ENCODE assay signal across 19 mouse cellular contexts in genomic region chr2:48665103-48665502, GRCm38 (mm10).
"Had no signal": no experiment of that assay in that cellular context is flagged by ENCODE, and none has a peak within 500 bp of the region (broad histone marks: within the 10 kb centered on the region; RNA-seq: fewer than 3 reads in every experiment).

No protein-coding gene starts in this region.

- H3K4me3 ChIP-seq: limb, embryonic 12.5 days; limb, embryonic 15.5 days; midbrain, embryonic 12.5 days; midbrain, embryonic 15.5 days had no signal

- H3K4me2 ChIP-seq: limb, embryonic 12.5 days; limb, embryonic 15.5 days; liver, embryonic 11.5 days; lung, embryonic 14.5 days; midbrain, embryonic 12.5 days; midbrain, embryonic 15.5 days had no signal

- ATAC-seq: liver, postnatal 0 days; lung, postnatal 0 days; midbrain, embryonic 15.5 days had no signal

- H3K9me3 ChIP-seq: limb, embryonic 12.5 days; limb, embryonic 15.5 days; midbrain, embryonic 12.5 days; midbrain, embryonic 15.5 days had no signal

- H3K27me3 ChIP-seq: limb, embryonic 12.5 days; limb, embryonic 15.5 days; midbrain, embryonic 12.5 days; midbrain, embryonic 15.5 days had no signal

- H3K36me3 ChIP-seq: limb, embryonic 12.5 days; limb, embryonic 15.5 days; midbrain, embryonic 12.5 days; midbrain, embryonic 15.5 days had no signal

- H3K9ac ChIP-seq: limb, embryonic 12.5 days; limb, embryonic 15.5 days; liver, embryonic 14.5 days; liver, postnatal 0 days; lung, embryonic 14.5 days; midbrain, embryonic 12.5 days; midbrain, embryonic 15.5 days had no signal

- H3K4me1 ChIP-seq: limb, embryonic 15.5 days; midbrain, embryonic 15.5 days had no signal

- H3K27ac ChIP-seq: limb, embryonic 12.5 days; limb, embryonic 15.5 days; liver, embryonic 14.5 days; macrophage; midbrain, embryonic 12.5 days; midbrain, embryonic 15.5 days had no signal

- DNase-seq: kidney, adult 2 months; kidney, postnatal 10 days; kidney, postnatal 4 days; left cerebral cortex, postnatal 4 days; liver, postnatal 0 days; lung, embryonic 14.5 days; retina, postnatal 1 day; right cerebral cortex, postnatal 25 days; spleen, adult 18-20 months; thymus, adult 18-20 months; thymus, postnatal 36 days had no signal
